Mouse (Mus musculus) kidney, adult 2 months (tissue): ENCODE results near the gene Ttc19. TPM values are rescaled to one million over a fixed set of nuclear protein-coding genes. Genes with fewer than 3 reads are reported as not detected.

Experiments used
- DNase-seq: peaks from one replicate; pipeline ENCODE4 v3.0.0; 2021
- H3K27ac ChIP-seq: fragments of 200-500 bp; 2 replicates; pipeline ENCODE4 v1.5.1; 2012; ENCODE audit warnings: low read depth, low read length, control low read depth, inconsistent platforms; ENCODE audit not compliant: insufficient read depth
- H3K27me3 ChIP-seq: fragments of 200-500 bp; replicated peaks from 2 replicates; pipeline ENCODE4 v1.6.1; 2012; ENCODE audit warnings: mild to moderate bottlenecking, moderate library complexity, low read length, inconsistent platforms; ENCODE audit not compliant: control insufficient read depth, insufficient read depth
- H3K36me3 ChIP-seq: fragments of 200-500 bp; 2 replicates; pipeline ENCODE4 v1.6.1; 2012; ENCODE audit warnings: mild to moderate bottlenecking, moderate library complexity, low read length, inconsistent platforms; ENCODE audit not compliant: control insufficient read depth, insufficient read depth
- H3K4me1 ChIP-seq: fragments of 200-500 bp; 2 replicates; pipeline ENCODE4 v1.6.1; 2011; ENCODE audit warnings: low read length; ENCODE audit not compliant: control insufficient read depth, insufficient read depth
- H3K4me3 ChIP-seq: fragments of 200-500 bp; 2 replicates; pipeline ENCODE4 v1.5.1; 2011; ENCODE audit warnings: mild to moderate bottlenecking, low read depth, low read length, control low read depth; ENCODE audit not compliant: insufficient read depth
- CTCF ChIP-seq: fragments of 200-500 bp; conservative IDR thresholded peaks from 2 replicates; pipeline ENCODE4 v1.5.1; 2011; ENCODE audit warnings: low read depth, mild to moderate bottlenecking, control low read depth, low read length, moderate library complexity, mixed read lengths; ENCODE audit not compliant: insufficient read depth, insufficient read length
- POLR2A ChIP-seq: fragments of 200-500 bp; IDR thresholded peaks from one replicate; pipeline ENCODE4 v1.6.1; 2011; ENCODE audit warnings: low read depth, low read length, control low read depth
- WGBS: fragments of 180-500 bp; shearing (Covaris S2); methylation state at CpG from one replicate; pipeline ENCODE4 v1.1.7; 2018; 5-methylcytosine and 5-hydroxymethylcytosine counted together
- polyA plus RNA-seq: library from polyadenylated mRNA; depleted of rRNA; stranded (reverse); fragments of >200 nt; gene quantifications from 2 replicates; pipeline ENCODE4 v1.2.3, GENCODE M21; 2012

Gene Ttc19
- polyA plus RNA-seq, 1 experiment, result 10.1 TPM

- 5% methylated on average over 35 of the region's 35 CpGs for WGBS
- Histone ChIP-seq H3K36me3 (no peaks in the 10 kb centered on the region), H3K27me3 (no peaks in the 10 kb centered on the region), H3K4me1 (no peaks in the 10 kb centered on the region; the same call in 1 of the 2 replicates), H3K4me3 (peak overlapping the region; percentile 70), H3K27ac (no peak overlapping the region)
- peak; percentile 79 for DNase-seq
- TF ChIP-seq POLR2A (no peak), CTCF (peak; percentile 36; the same call in 1 of the 2 replicates)
These were observed 31.8 kb upstream of the Ttc19 start for GRCm38 (mm10) chr11:62249266-62250037.

- no peak for TF ChIP-seq CTCF
- TF ChIP-seq POLR2A, result no peak
- peak; percentile 45 for DNase-seq
- WGBS, result 64% methylated on average over 11 of the region's 11 CpGs
- no peaks in the 10 kb centered on the region for H3K36me3 ChIP-seq
- no peak overlapping the region for H3K4me3 ChIP-seq
- H3K4me1 ChIP-seq, result no peaks in the 10 kb centered on the region; the same call in 1 of the 2 replicates
- no peaks in the 10 kb centered on the region for H3K27me3 ChIP-seq
- H3K27ac ChIP-seq, result no peak overlapping the region
These were observed 30.2 kb upstream of the Ttc19 start for GRCm38 (mm10) chr11:62251047-62251446.

GRCm38 (mm10) chr11:62253380-62253779, 27.9 kb upstream of the Ttc19 start:
- Histone ChIP-seq H3K27ac (no peak overlapping the region), H3K4me3 (no peak overlapping the region), H3K4me1 (no peaks in the 10 kb centered on the region), H3K27me3 (no peaks in the 10 kb centered on the region), H3K36me3 (no peaks in the 10 kb centered on the region)
- no peak for TF ChIP-seq POLR2A
- TF ChIP-seq CTCF, result no peak
- no peak for DNase-seq
- 91% methylated on average over 5 of the region's 5 CpGs for WGBS

GRCm38 (mm10) chr11:62259214-62259613, 22.1 kb upstream of the Ttc19 start:
- TF ChIP-seq POLR2A, result no peak
- no peak for TF ChIP-seq CTCF
- Histone ChIP-seq H3K36me3 (no peaks in the 10 kb centered on the region), H3K4me3 (no peak overlapping the region), H3K27me3 (no peaks in the 10 kb centered on the region), H3K27ac (no peak overlapping the region), H3K4me1 (no peaks in the 10 kb centered on the region)
- no peak for DNase-seq
- 42% methylated on average over 5 of the region's 5 CpGs for WGBS

- no peak for DNase-seq
- no peak for TF ChIP-seq CTCF
- TF ChIP-seq POLR2A, result no peak
- Histone ChIP-seq H3K4me1 (no peaks in the 10 kb centered on the region), H3K27me3 (no peaks in the 10 kb centered on the region), H3K4me3 (no peak overlapping the region), H3K27ac (no peak overlapping the region), H3K36me3 (no peaks in the 10 kb centered on the region)
- WGBS, result 73% methylated on average over 7 of the region's 7 CpGs
These were observed 17.7 kb upstream of the Ttc19 start for GRCm38 (mm10) chr11:62263599-62263998.

- Histone ChIP-seq H3K4me3 (no peak overlapping the region), H3K36me3 (no peaks in the 10 kb centered on the region), H3K4me1 (no peaks in the 10 kb centered on the region), H3K27ac (no peak overlapping the region), H3K27me3 (no peaks in the 10 kb centered on the region)
- WGBS, result 76% methylated on average over 7 of the region's 7 CpGs
- no peak for TF ChIP-seq CTCF
- no peak for TF ChIP-seq POLR2A
- DNase-seq, result no peak
These were observed 17.3 kb upstream of the Ttc19 start for GRCm38 (mm10) chr11:62264018-62264417.

- Histone ChIP-seq H3K4me1 (no peaks in the 10 kb centered on the region), H3K36me3 (no peaks in the 10 kb centered on the region), H3K27me3 (no peaks in the 10 kb centered on the region), H3K4me3 (no peak overlapping the region), H3K27ac (no peak overlapping the region)
- WGBS, result 85% methylated on average over 7 of the region's 7 CpGs
- TF ChIP-seq POLR2A (no peak), CTCF (no peak)
- DNase-seq, result no peak
These were observed 15.6 kb upstream of the Ttc19 start for GRCm38 (mm10) chr11:62265642-62266041.
